Mouse (Mus musculus): ENCODE data around the gene Adamts8.

DNA sequence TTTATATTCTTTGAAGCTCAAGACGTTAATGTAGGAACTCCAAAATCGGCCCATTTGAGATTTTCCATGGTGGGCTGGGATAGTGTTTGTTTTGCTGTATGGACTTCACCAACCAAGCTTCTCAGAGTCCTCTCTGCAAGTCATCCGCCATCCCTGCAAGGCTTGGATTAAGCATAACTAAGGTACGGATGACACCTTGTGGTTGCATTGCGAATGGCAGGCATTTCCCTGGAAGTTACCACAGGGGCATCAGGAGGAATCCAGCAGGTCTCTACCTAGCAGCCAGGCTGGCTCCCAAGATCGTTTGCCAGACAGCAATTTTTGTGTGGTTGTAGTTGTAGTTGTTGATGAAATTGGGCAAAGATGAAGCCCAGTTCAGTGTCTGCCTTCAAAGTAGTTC is 2.0 kb upstream of the Adamts8 start:
- TF ChIP-seq POLR2A (IDR thresholded peaks at IDR 0.05; ENCODE audit: borderline replicate concordance, insufficient read depth, low read length) (no peak), CTCF (IDR thresholded peaks at IDR 0.05; ENCODE audit: borderline replicate concordance, insufficient read depth, low read depth, low read length) (peak; percentile 98)
